Comparison of ENCODE assay signal across 11 mouse cellular contexts in the genomic region with DNA sequence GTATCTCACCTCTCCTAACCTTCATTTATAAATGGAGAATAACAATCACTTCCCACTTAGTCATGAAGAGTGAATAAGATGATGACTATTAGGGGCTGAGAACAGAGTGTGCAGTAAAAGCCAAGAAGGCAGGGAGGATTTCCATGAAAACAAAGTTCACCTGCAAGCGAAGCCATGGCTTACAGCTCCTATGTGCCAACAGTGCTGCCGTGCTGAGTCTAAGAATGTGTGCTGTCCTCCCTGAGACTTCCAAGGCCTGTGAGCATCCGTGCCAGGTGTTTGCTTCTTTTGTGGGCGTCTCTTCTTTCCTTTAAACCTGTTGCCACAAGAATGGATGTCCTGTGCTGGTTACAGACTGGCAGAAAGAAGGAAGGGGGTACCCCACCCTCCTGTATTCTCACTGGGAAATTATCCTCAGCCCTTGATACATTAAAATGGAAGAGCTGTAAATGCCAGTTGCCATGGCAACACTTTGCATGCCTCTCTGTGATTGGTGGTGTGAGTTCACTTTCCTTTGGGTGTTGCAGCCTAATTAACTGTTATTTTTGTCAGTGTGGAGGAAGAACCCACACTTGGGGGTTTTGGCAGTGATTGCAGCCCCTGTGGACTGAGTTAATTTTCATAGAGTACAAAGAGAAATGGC.
DNase-seq lines count a peak whose midpoint lies in the region; ATAC-seq lines count a peak whose summit lies in the region.
"Had no signal": no experiment of that assay in that cellular context is flagged by ENCODE, and none has a peak within 500 bp of the region (broad histone marks: within the 10 kb centered on the region; RNA-seq: fewer than 3 reads in every experiment).

No protein-coding gene starts in this region.

- no peak overlapping the region for H3K4me2 ChIP-seq in neural tube, embryonic 11.5 days (ENCODE audit: low read depth)
- no peak overlapping the region for H3K4me2 ChIP-seq in hindbrain, embryonic 13.5 days

- H3K9me3 ChIP-seq in neural tube, embryonic 11.5 days (ENCODE audit: control insufficient read depth, low read length): no peaks in the 10 kb centered on the region
- no peaks in the 10 kb centered on the region; the same call in 1 of the 2 replicates for H3K9me3 ChIP-seq in hindbrain, embryonic 13.5 days

- H3K9ac ChIP-seq in neural tube, embryonic 11.5 days (ENCODE audit: low read length): no peak overlapping the region
- H3K9ac ChIP-seq in hindbrain, embryonic 13.5 days: no peak overlapping the region

- H3K36me3 ChIP-seq in neural tube, embryonic 11.5 days (ENCODE audit: control insufficient read depth, insufficient read depth, low read length): no peaks in the 10 kb centered on the region
- H3K36me3 ChIP-seq in hindbrain, embryonic 13.5 days: no peaks in the 10 kb centered on the region

- no peaks in the 10 kb centered on the region for H3K27me3 ChIP-seq in neural tube, embryonic 11.5 days (ENCODE audit: control insufficient read depth, insufficient read depth, low read length)
- H3K27me3 ChIP-seq in hindbrain, embryonic 13.5 days: no peaks in the 10 kb centered on the region

- peak; percentile 71; the same call in 1 of the 2 replicates for ATAC-seq in neural tube, embryonic 11.5 days (ENCODE audit: insufficient read depth, low FRiP score, low TSS enrichment)
- peak; percentile 77 for ATAC-seq in hindbrain, embryonic 13.5 days (ENCODE audit: low FRiP score)
- no peak for ATAC-seq in CD4-positive, CD25-positive, alpha-beta regulatory T cell, adult 4 months

- no peak overlapping the region for H3K27ac ChIP-seq in neural tube, embryonic 11.5 days (ENCODE audit: low read depth, low read length)
- no peak overlapping the region for H3K27ac ChIP-seq in hindbrain, embryonic 13.5 days

- WGBS in neural tube, embryonic 11.5 days: 59% methylated on average over 4 of the region's 4 CpGs
- WGBS in hindbrain, embryonic 13.5 days: 62% methylated on average over 4 of the region's 4 CpGs

- intact Hi-C loops in left cerebral cortex, postnatal 36 days (cut with DNase I): no loop called here

- no peak overlapping the region for H3K4me3 ChIP-seq in neural tube, embryonic 11.5 days (ENCODE audit: low read depth, low read length)
- no peak overlapping the region for H3K4me3 ChIP-seq in hindbrain, embryonic 13.5 days

- no peak for DNase-seq in neural tube, embryonic 11.5 days (ENCODE audit: low spot score)
- no peak for DNase-seq in neural tube, embryonic 10.5 days (ENCODE audit: extremely low spot score, low spot score)
- DNase-seq in left cerebral cortex, postnatal 36 days (ENCODE audit: low spot score in 2 of 2): peak; percentile 63 to 65
- DNase-seq in right cerebral cortex, postnatal 36 days (ENCODE audit: low spot score in 2 of 2): peak; percentile 67 to 75
- DNase-seq in cerebellum, postnatal 25 days: no peak
- DNase-seq in adrenal gland, postnatal 10 days: no peak
- DNase-seq: gastrocnemius, postnatal 25 days; kidney, postnatal 25 days; thymus, postnatal 14 days had no signal

- H3K4me1 ChIP-seq in neural tube, embryonic 11.5 days (ENCODE audit: control insufficient read depth, insufficient read depth, low read length): no peaks in the 10 kb centered on the region
- peaks cover 15% of the 10 kb centered on the region; the same call in 1 of the 2 replicates for H3K4me1 ChIP-seq in hindbrain, embryonic 13.5 days (replicated peaks)

Comparison
In these comparisons a context has a peak if more than half of its experiments do, and no peak if none do; other contexts are left out.
1. DNase-seq: peak in left cerebral cortex, postnatal 36 days (2 of 2) and right cerebral cortex, postnatal 36 days (2 of 2); none in neural tube, embryonic 11.5 days (single experiment), neural tube, embryonic 10.5 days (single experiment), cerebellum, postnatal 25 days (0 of 2) and adrenal gland, postnatal 10 days (single experiment).